Mouse (Mus musculus) monocyte, adult 2 months (primary cell): ENCODE data around the gene Gm49403.
A peak's percentile ranks its signal among the peaks of the same experiment; 100 is the strongest.
"Not testable (repeated sequence)": the region's sequence is repeated elsewhere in the genome, so short reads cannot be mapped to it uniquely, and the experiment has no call there.

Source experiments
- DNase-seq, 2 experiments: peaks; one replicate each; pipeline ENCODE4 v3.0.0; 2022; ENCODE audit warnings: low spot score in 2 of 2, low read depth in 1 of 2

The Gm49403 gene

GRCm38 (mm10) chr19:8883616-8884015 lies at the start of gene Gm49403, which contains the start of gene Lbhd1:
Gene Gm49403, plus strand, starts transcription at chr19:8883930.
Gene Lbhd1, plus strand, starts transcription at chr19:8883732.
- DNase-seq, result no peak

- DNase-seq, result not testable (repeated sequence)
These were observed 47.4 kb upstream of the Gm49403 start for GRCm38 (mm10) chr19:8836327-8836726.

- peak; percentile 64 to 79 for DNase-seq
These were observed 46.4 kb upstream of the Gm49403 start, which contains the start of gene Bscl2 for GRCm38 (mm10) chr19:8837251-8837791. Gene Bscl2, plus strand, starts transcription at chr19:8837467.

GRCm38 (mm10) chr19:8838041-8838730 lies 45.5 kb upstream of the Gm49403 start:
- DNase-seq, result no peak

- no peak for DNase-seq
These were observed 44.4 kb upstream of the Gm49403 start, which contains the start of gene Gng3 for GRCm38 (mm10) chr19:8839103-8839907. Gene Gng3, minus strand, starts transcription at chr19:8839194.

- peak; percentile 29 to 56 for DNase-seq
These were observed 43.6 kb upstream of the Gm49403 start for GRCm38 (mm10) chr19:8839908-8840791.

- DNase-seq, result no peak
These were observed 42.7 kb upstream of the Gm49403 start for GRCm38 (mm10) chr19:8841012-8841411.

- DNase-seq, result peak; percentile 6 to 20
These were observed 40.8 kb upstream of the Gm49403 start for GRCm38 (mm10) chr19:8842961-8843360.

- DNase-seq, result peak in 1 of 2 experiments; percentile 56
These were observed 39.2 kb upstream of the Gm49403 start for GRCm38 (mm10) chr19:8844371-8845129.

GRCm38 (mm10) chr19:8848356-8848755 lies 35.4 kb upstream of the Gm49403 start:
- no peak for DNase-seq

- DNase-seq, result no peak
These were observed 33.3 kb upstream of the Gm49403 start, which contains the start of gene Lrrn4cl for GRCm38 (mm10) chr19:8850402-8850901. Gene Lrrn4cl, plus strand, starts transcription at chr19:8850768.

- DNase-seq, result no peak
These were observed 32.1 kb upstream of the Gm49403 start for GRCm38 (mm10) chr19:8851639-8852038.

GRCm38 (mm10) chr19:8852236-8852928 lies 31.3 kb upstream of the Gm49403 start:
- DNase-seq, result no peak

- no peak for DNase-seq
These were observed 30.6 kb upstream of the Gm49403 start for GRCm38 (mm10) chr19:8853117-8853516.

GRCm38 (mm10) chr19:8857689-8858088 lies 26.0 kb upstream of the Gm49403 start:
- DNase-seq, result no peak

- no peak for DNase-seq
These were observed 24.7 kb upstream of the Gm49403 start for GRCm38 (mm10) chr19:8859018-8859417.

- no peak for DNase-seq
These were observed 19.5 kb upstream of the Gm49403 start for GRCm38 (mm10) chr19:8864265-8864664.

GRCm38 (mm10) chr19:8870381-8870780 lies 13.3 kb upstream of the Gm49403 start:
- DNase-seq, result not testable (repeated sequence)

GRCm38 (mm10) chr19:8870838-8871237 lies 12.9 kb upstream of the Gm49403 start:
- no peak for DNase-seq
